Mouse (Mus musculus): ENCODE measurements around the gene Cntn4. TPM values are rescaled to one million over a fixed set of nuclear protein-coding genes. Genes with fewer than 3 reads are reported as not detected.

Gene Cntn4
- polyA plus RNA-seq, 1 experiment from 2014 or later: 56.3 TPM

DNA sequence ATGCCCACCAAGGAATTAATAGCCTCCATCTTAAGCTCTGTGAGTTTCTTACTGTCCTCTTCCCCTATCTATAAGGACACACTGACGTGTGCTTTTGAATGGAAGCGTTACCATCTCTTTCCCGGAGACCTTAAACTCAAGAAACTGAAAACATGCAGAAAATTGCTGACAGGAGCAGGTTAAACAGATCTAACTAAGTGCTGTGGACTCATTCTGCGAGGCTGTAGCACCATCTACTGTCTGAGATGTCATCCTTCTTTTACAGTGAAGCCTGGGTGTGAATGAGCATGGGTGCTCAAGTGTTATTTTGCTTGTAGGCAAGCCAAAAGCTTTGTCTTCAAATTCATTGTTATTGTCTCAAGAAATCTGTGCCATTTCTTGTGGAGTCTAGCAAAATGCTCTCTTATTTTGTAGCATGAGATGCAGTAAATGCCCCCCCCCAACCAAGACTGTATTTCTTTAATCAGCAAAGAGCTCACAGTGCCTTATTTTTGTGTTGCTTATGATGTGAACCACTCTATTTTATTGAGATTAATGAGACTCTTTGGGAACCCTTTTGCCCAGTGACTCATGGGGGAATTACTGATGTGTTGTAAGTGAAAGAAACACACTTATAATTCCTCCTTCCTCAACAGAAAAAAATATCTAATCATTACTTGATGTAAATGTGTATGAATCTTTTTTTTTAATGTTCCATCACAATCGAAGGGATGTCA, 968.2 kb downstream of the Cntn4 start:
- H3K9me3 ChIP-seq (ENCODE audit: control insufficient read depth, low read length): no peaks in the 10 kb centered on the region
- WGBS: 39% methylated on average over 5 of the region's 5 CpGs
- no peaks in the 10 kb centered on the region for H3K36me3 ChIP-seq (ENCODE audit: control insufficient read depth, insufficient read depth, low read length)
- H3K4me1 ChIP-seq (ENCODE audit: control insufficient read depth, insufficient read depth, low read length): no peaks in the 10 kb centered on the region
- no peaks in the 10 kb centered on the region for H3K27me3 ChIP-seq (ENCODE audit: control insufficient read depth, insufficient read depth, low read length)
- H3K4me3 ChIP-seq (ENCODE audit: low read depth, low read length): no peak overlapping the region
- H3K9ac ChIP-seq (replicated peaks; ENCODE audit: low read depth, low read length): no peak overlapping the region
- no peak overlapping the region for H3K4me2 ChIP-seq (ENCODE audit: low read depth, low read length)
- peak; percentile 88 for ATAC-seq (ENCODE audit: low read depth)
- no peak overlapping the region for H3K27ac ChIP-seq (ENCODE audit: low read depth, low read length)

DNA sequence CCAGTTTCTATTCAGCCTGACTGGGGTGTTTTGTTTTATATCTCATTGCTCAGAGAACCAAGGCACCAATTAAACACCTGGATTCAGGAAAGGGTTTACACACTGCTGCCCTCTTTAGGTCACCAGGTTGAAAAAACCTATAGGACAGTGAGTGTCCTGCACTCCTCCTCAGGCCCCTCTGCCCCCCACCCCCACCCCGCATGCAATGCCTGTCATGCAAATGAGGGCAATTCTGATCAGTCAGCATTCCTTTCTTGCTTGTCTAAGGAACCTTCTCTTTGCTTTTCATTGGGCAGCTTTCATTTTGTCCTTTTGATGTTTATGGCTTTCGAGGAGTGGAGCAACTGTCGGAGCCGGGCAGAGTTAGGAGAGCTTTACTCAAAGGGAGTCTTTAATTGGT, 969.5 kb downstream of the Cntn4 start:
- H3K36me3 ChIP-seq (ENCODE audit: control insufficient read depth, insufficient read depth, low read length): no peaks in the 10 kb centered on the region
- no peaks in the 10 kb centered on the region for H3K27me3 ChIP-seq (ENCODE audit: control insufficient read depth, insufficient read depth, low read length)
- no peaks in the 10 kb centered on the region for H3K4me1 ChIP-seq (ENCODE audit: control insufficient read depth, insufficient read depth, low read length)
- no peak overlapping the region for H3K4me2 ChIP-seq (ENCODE audit: low read depth, low read length)
- 8% methylated on average over 4 of the region's 4 CpGs for WGBS
- H3K9ac ChIP-seq (replicated peaks; ENCODE audit: low read depth, low read length): no peak overlapping the region
- no peak overlapping the region for H3K27ac ChIP-seq (ENCODE audit: low read depth, low read length)
- ATAC-seq (ENCODE audit: low read depth): no peak
- H3K9me3 ChIP-seq (ENCODE audit: control insufficient read depth, low read length): no peaks in the 10 kb centered on the region
- no peak overlapping the region for H3K4me3 ChIP-seq (ENCODE audit: low read depth, low read length)

DNA sequence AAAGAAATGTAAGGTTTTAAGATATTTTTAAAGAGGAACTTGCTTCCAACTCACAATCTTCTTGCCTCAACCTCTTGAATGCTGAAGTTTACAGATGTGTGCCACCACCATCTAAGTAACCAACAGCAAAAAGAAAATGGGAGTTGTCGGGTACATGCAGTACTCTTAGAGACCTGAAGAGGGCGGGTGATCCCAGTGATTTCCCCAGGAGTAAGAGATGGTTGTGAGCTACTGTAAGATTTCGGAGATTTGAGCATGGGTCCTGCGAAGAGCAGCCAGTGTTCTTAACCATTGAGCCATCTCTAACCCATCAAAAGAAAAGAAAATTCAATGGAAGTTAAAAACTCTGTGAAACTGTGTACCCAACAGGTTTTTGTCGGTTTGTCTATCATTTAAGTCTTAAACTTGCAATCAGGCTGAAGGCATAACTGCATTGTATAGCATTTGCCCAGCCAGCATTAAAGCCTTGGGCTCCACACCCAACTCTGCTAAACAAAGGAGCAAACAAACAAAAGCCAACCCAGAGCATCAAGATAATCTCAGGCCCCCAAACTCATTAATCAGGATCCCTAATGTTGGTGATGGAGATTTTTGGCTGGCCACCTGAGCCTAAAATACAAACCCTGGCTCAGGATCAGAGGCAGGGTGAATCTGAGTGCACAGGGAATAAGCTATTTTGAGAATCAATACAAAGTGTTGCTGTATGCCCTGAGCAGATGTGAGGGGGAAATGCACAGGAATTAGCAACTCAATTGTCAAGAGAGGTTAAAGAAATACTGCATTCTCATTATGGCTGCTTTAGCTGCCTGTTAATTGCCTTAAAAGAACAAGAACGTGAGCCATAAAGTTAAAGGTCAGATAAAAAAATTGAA, 986.6 kb downstream of the Cntn4 start:
- no peaks in the 10 kb centered on the region for H3K4me1 ChIP-seq (ENCODE audit: control insufficient read depth, insufficient read depth, low read length)
- H3K36me3 ChIP-seq (ENCODE audit: control insufficient read depth, insufficient read depth, low read length): no peaks in the 10 kb centered on the region
- H3K27ac ChIP-seq (ENCODE audit: low read depth, low read length): no peak overlapping the region
- H3K9me3 ChIP-seq (ENCODE audit: control insufficient read depth, low read length): no peaks in the 10 kb centered on the region
- H3K27me3 ChIP-seq (ENCODE audit: control insufficient read depth, insufficient read depth, low read length): no peaks in the 10 kb centered on the region
- 39% methylated on average over 6 of the region's 6 CpGs for WGBS
- no peak overlapping the region for H3K9ac ChIP-seq (replicated peaks; ENCODE audit: low read depth, low read length)
- H3K4me3 ChIP-seq (ENCODE audit: low read depth, low read length): no peak overlapping the region
- no peak for ATAC-seq (ENCODE audit: low read depth)
- no peak overlapping the region for H3K4me2 ChIP-seq (ENCODE audit: low read depth, low read length)

DNA sequence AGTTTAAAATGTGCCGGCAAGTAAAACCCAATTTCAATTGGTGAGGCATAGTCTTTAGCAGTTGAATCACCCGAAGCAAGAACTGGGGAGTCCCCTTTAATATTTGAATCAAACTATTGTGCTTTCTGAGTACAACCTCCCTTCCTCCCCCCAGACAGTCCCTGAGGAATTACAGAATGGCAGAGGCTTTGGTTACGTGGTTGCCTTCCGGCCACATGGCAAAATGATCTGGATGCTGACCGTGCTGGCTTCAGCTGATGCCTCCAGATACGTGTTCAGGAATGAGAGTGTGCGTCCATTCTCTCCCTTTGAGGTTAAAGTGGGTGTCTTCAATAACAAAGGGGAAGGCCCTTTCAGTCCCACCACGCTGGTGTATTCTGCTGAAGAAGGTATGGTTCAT, 998.1 kb downstream of the Cntn4 start:
- Histone ChIP-seq H3K27ac (ENCODE audit: low read depth, low read length) (no peak overlapping the region), H3K4me1 (ENCODE audit: control insufficient read depth, insufficient read depth, low read length) (no peaks in the 10 kb centered on the region), H3K4me3 (ENCODE audit: low read depth, low read length) (no peak overlapping the region), H3K4me2 (ENCODE audit: low read depth, low read length) (no peak overlapping the region), H3K36me3 (ENCODE audit: control insufficient read depth, insufficient read depth, low read length) (no peaks in the 10 kb centered on the region), H3K27me3 (ENCODE audit: control insufficient read depth, insufficient read depth, low read length) (no peaks in the 10 kb centered on the region), H3K9me3 (ENCODE audit: control insufficient read depth, low read length) (no peaks in the 10 kb centered on the region), H3K9ac (replicated peaks; ENCODE audit: low read depth, low read length) (no peak overlapping the region)
- WGBS: 84% methylated on average over 8 of the region's 8 CpGs
- no peak for ATAC-seq (ENCODE audit: low read depth)

DNA sequence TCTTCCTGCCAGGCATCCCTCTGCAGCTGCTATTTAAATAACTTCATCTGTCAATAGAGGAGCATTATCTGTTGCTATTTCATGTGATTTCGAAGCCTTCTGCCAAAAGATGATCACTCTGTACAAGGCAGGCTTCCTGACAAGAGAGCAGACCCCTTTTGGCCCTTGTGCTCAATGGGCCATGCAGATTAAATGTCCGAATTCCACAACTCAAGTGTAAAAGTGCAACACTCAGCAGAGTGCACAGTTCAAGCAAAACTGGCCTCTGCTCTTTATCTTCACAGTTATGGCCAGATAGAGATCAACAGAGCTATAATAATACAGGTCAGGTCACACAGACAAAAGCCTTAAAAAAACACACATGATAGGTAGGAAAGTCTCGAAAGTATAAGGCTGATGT, 1024.5 kb downstream of the Cntn4 start:
- Histone ChIP-seq H3K36me3 (ENCODE audit: control insufficient read depth, insufficient read depth, low read length) (no peaks in the 10 kb centered on the region), H3K4me2 (ENCODE audit: low read depth, low read length) (no peak overlapping the region), H3K4me3 (ENCODE audit: low read depth, low read length) (no peak overlapping the region), H3K27ac (ENCODE audit: low read depth, low read length) (no peak overlapping the region), H3K27me3 (ENCODE audit: control insufficient read depth, insufficient read depth, low read length) (no peaks in the 10 kb centered on the region), H3K9me3 (ENCODE audit: control insufficient read depth, low read length) (no peaks in the 10 kb centered on the region), H3K9ac (replicated peaks; ENCODE audit: low read depth, low read length) (no peak overlapping the region), H3K4me1 (ENCODE audit: control insufficient read depth, insufficient read depth, low read length) (no peaks in the 10 kb centered on the region)
- WGBS: 61% methylated on average over 3 of the region's 3 CpGs
- no peak for ATAC-seq (ENCODE audit: low read depth)

DNA sequence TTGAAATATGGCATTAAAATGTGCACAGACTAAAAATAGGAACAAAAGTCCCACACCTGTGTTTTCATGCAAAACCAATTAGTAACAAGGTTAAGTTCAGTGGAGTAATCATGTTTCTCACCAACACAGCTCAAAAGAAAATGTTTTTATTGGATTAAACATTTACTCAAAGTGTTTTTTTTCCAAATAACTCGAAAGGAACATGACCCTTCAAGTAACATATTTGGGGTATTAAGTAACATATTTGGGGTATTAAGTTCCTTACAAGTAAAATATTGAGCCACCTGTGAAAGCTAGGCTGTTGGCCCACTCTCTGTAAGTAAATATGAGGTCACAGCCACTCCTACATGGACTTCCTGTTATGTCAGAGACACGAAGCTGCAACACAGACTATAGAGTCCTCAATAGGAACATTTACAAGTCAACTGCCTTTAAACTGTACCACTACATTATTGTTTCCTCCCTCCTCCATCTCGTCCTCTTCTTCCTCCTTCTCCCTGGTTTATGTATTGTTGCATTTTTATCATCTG, 1028.1 kb downstream of the Cntn4 start:
- H3K27me3 ChIP-seq (ENCODE audit: control insufficient read depth, insufficient read depth, low read length): no peaks in the 10 kb centered on the region
- no peak overlapping the region for H3K27ac ChIP-seq (ENCODE audit: low read depth, low read length)
- H3K9ac ChIP-seq (replicated peaks; ENCODE audit: low read depth, low read length): no peak overlapping the region
- H3K4me1 ChIP-seq (ENCODE audit: control insufficient read depth, insufficient read depth, low read length): no peaks in the 10 kb centered on the region
- no peaks in the 10 kb centered on the region for H3K36me3 ChIP-seq (ENCODE audit: control insufficient read depth, insufficient read depth, low read length)
- no peak overlapping the region for H3K4me3 ChIP-seq (ENCODE audit: low read depth, low read length)
- 74% methylated on average over 3 of the region's 3 CpGs for WGBS
- H3K9me3 ChIP-seq (ENCODE audit: control insufficient read depth, low read length): no peaks in the 10 kb centered on the region
- no peak for ATAC-seq (ENCODE audit: low read depth)
- no peak overlapping the region for H3K4me2 ChIP-seq (ENCODE audit: low read depth, low read length)

DNA sequence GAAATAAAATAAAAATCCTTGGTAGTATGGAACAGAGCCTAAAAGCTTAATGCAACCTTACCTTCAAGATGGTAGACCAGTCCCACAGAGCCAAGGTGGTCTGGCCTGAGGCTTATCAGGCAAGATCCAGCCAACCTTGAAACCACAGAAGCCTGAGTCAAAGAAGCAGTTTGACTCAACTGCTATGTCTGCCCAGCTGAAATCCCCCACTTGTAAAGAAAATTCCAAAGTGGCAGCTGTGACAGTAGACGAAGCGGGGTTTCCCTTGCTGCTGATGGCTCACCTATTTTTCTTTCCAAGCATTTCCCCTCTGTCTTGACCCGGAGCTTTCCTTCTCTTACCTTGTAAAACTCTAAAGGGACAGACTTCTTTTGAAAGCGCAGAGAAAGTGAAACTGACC, 1048.2 kb downstream of the Cntn4 start:
- Histone ChIP-seq H3K4me3 (ENCODE audit: low read depth, low read length) (no peak overlapping the region), H3K9me3 (ENCODE audit: control insufficient read depth, low read length) (no peaks in the 10 kb centered on the region), H3K27me3 (ENCODE audit: control insufficient read depth, insufficient read depth, low read length) (no peaks in the 10 kb centered on the region), H3K36me3 (ENCODE audit: control insufficient read depth, insufficient read depth, low read length) (no peaks in the 10 kb centered on the region), H3K9ac (replicated peaks; ENCODE audit: low read depth, low read length) (no peak overlapping the region), H3K27ac (ENCODE audit: low read depth, low read length) (no peak overlapping the region), H3K4me2 (ENCODE audit: low read depth, low read length) (no peak overlapping the region), H3K4me1 (ENCODE audit: control insufficient read depth, insufficient read depth, low read length) (no peaks in the 10 kb centered on the region)
- 94% methylated on average over 4 of the region's 4 CpGs for WGBS
- no peak for ATAC-seq (ENCODE audit: low read depth)

DNA sequence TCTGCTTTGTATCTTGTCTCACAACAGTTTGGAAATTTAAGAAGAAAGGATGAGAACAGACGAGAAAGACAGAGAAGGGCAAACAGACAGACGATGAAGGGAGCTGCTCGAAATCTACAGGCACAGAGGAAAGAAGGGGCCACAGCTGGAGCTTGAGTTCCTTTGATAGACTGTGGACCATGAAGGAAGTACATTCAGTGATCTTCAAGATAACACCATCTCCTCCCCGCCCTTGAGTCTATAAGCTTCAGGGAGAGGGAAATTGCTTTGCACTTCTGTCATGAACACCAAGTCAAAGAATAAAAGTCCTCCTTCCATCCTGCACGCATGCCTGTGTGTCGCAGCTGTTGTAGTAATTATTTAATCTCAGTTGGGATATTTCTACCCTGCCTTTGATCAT, 1048.6 kb downstream of the Cntn4 start:
- ATAC-seq (ENCODE audit: low read depth): no peak
- WGBS: 91% methylated on average over 6 of the region's 6 CpGs

DNA sequence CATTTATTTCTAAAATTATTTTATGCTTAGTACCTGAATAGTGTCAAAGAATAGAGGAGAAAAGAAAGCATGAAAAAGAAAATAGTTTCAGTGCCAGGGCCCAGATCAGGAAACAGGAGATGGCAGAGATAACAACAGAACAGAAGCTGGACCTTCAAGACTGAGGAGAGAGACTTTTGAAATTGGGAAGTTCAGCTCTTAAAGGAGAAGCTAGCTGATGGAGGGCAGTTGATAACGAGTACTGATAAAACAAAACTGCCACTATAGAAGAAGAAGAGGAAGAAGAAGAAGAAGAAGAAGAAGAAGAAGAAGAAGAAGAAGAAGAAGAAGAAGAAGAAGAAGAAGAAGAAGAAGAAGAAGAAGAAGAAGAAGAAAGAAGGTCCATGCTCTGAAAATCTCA, 1050.2 kb downstream of the Cntn4 start:
- Histone ChIP-seq H3K27me3 (ENCODE audit: control insufficient read depth, insufficient read depth, low read length) (no peaks in the 10 kb centered on the region), H3K4me2 (ENCODE audit: low read depth, low read length) (no peak overlapping the region), H3K4me3 (ENCODE audit: low read depth, low read length) (no peak overlapping the region), H3K27ac (ENCODE audit: low read depth, low read length) (no peak overlapping the region), H3K9ac (replicated peaks; ENCODE audit: low read depth, low read length) (no peak overlapping the region), H3K9me3 (ENCODE audit: control insufficient read depth, low read length) (no peaks in the 10 kb centered on the region), H3K36me3 (ENCODE audit: control insufficient read depth, insufficient read depth, low read length) (no peaks in the 10 kb centered on the region), H3K4me1 (ENCODE audit: control insufficient read depth, insufficient read depth, low read length) (no peaks in the 10 kb centered on the region)
- ATAC-seq (ENCODE audit: low read depth): no peak
- WGBS: 83% methylated on average over 1 of the region's 1 CpGs

More for the DNA sequence above, 1048.6 kb downstream of the Cntn4 start:
- Histone ChIP-seq H3K27me3 (ENCODE audit: control insufficient read depth, insufficient read depth, low read length) (no peaks in the 10 kb centered on the region), H3K4me2 (ENCODE audit: low read depth, low read length) (no peak overlapping the region), H3K27ac (ENCODE audit: low read depth, low read length) (no peak overlapping the region), H3K4me1 (ENCODE audit: control insufficient read depth, insufficient read depth, low read length) (no peaks in the 10 kb centered on the region), H3K9me3 (ENCODE audit: control insufficient read depth, low read length) (no peaks in the 10 kb centered on the region), H3K9ac (replicated peaks; ENCODE audit: low read depth, low read length) (no peak overlapping the region), H3K4me3 (ENCODE audit: low read depth, low read length) (no peak overlapping the region), H3K36me3 (ENCODE audit: control insufficient read depth, insufficient read depth, low read length) (no peaks in the 10 kb centered on the region)
